Mouse (Mus musculus): ENCODE data around the gene Nme3.

Nme3 gene

GRCm38 (mm10) chr17:24896241-24896992 is at the start of gene Nme3:
TSS of gene Nme3 (plus strand) at chr17:24896500.
- peak; percentile 53 to 72 for DNase-seq (ENCODE audit: low spot score in 2 of 2)

GRCm38 (mm10) chr17:24847386-24847785 is 48.9 kb upstream of the Nme3 start:
- no peak for DNase-seq (ENCODE audit: low spot score in 2 of 2)

GRCm38 (mm10) chr17:24848600-24849031 is 47.7 kb upstream of the Nme3 start:
- no peak for DNase-seq (ENCODE audit: low spot score in 2 of 2)

DNA sequence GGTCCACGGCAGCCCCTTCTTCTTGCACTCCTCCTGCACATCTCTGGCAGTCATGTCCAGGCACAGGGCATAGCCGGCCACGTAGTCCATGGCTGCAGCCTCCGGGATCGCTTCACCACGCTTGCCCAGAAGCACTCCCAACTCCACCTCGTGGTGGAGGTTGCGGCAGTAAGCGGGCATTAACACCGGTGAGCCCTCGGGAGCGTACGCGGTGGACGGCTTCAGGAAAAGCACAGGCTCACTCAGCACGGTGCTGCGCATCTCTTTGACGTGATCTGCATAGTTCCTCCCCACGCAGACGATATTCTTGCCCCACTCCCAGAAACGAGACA is 46.6 kb upstream of the Nme3 start:
- DNase-seq (ENCODE audit: low spot score in 2 of 2), result no peak

- peak; percentile 75 to 91 for DNase-seq (ENCODE audit: low spot score in 2 of 2)
Observed at GRCm38 (mm10) chr17:24850065-24850772, 46.1 kb upstream of the Nme3 start, which contains the start of gene Fahd1. TSS of gene Fahd1 (minus strand) at chr17:24850364.

DNA sequence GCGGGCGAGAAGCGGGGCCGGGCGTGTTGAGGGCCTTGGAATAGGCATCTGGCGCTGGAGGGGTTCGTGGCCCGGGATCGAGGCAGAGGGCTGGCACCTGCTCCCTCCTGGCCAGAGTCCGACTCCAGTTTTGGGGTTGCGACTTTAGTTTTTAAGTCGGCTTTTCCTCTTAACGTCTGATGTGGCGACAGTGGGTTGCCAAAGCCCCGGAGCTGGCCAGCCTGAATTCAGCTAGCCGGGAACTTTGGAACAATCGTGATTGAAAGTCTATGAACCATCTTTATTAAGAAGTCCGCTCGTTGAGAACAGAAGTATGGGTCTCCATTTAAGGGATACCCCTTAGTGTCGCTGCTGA is 45.5 kb upstream of the Nme3 start:
- DNase-seq (ENCODE audit: low spot score in 2 of 2), result no peak

- DNase-seq (ENCODE audit: low spot score in 2 of 2), result no peak
Observed at GRCm38 (mm10) chr17:24851381-24852125, 44.7 kb upstream of the Nme3 start.

DNA sequence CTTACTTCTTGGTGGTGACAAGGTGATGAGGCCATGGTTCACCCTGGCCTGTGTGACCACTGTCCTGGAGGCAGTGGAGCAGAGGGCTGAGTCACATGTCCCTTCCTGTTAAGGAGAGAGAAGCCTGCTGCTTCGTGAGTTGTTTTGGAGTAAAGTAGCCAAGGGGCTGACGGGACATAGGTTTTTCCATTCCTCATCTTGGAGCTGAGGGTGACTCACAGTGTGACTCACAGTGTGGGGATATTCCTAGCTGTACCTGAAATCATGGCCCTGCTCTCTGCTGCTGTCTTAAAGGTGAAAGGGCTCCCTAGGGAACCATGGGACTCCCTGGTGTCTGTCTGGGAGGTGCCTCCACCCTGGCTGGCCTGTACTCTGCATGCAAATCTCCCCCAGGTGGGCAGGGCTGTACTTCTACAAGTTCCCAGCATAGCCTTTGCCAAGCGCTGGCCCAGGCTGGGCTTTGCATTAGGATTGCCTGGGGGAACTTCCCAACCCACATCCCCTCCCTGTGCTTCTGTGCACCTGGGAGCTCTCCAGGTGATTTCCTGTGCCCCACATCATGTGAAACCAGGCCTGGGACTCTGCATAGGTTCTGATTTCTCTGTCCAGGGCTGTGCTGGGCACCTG is 40.3 kb upstream of the Nme3 start:
- peak in 1 of 2 experiments; percentile 12 for DNase-seq (ENCODE audit: low spot score in 2 of 2)

- DNase-seq (ENCODE audit: low spot score in 2 of 2), result peak in 1 of 2 experiments; percentile 6
Observed at GRCm38 (mm10) chr17:24856589-24856988, 39.7 kb upstream of the Nme3 start.

DNA sequence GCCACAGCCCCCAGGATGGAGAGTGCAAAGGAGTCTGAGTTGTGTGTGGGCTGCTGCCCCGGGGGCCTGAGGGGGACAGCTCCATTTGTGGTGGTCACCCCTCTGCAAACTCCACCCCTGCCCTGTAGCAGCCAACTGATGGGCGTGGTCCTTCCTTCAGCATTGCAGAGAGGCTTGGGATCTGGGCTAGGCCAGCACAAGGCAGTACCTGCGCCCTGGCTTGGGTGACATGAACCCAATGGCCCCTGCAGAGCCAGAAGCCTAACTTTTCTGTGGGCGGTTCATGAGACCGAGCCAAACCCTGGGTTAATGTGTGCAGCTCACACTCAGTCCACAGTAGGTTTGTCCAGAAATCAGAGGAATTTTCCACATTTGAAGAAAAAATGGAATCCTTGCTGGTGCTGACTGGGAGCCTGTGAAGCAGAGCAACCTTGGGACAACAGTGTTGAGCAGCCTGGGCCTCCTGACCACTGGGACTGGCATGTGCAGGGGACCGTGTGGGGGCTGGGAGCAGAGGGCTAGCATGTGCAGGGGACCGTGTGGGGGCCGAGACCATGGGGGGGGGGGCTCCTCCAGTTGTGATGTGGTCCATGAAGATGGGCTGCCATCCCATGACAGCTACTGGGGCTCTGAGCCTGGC is 38.3 kb upstream of the Nme3 start:
- DNase-seq (ENCODE audit: low spot score in 2 of 2), result peak in 1 of 2 experiments; percentile 14

DNA sequence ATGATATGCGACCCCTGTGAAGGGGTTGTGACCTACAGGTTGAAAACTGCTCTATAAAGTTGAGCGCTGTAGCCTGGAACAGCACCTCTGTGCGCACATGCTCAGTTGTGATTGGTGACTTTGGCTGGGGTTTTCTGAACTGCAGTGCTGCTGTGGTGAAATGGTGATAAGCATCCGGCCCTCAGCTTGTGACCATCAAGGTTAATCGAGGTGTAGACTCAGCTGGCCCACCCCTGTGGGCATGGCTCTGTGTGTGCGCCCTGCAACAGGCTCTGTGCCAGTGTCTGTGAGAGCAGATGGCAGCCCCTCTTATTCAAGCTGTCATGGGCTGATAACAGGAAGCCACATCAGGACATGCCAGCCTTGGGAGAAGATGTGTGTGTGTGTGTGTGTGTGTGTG is 37.3 kb upstream of the Nme3 start:
- peak; percentile 18 to 25 for DNase-seq (ENCODE audit: low spot score in 2 of 2)

DNA sequence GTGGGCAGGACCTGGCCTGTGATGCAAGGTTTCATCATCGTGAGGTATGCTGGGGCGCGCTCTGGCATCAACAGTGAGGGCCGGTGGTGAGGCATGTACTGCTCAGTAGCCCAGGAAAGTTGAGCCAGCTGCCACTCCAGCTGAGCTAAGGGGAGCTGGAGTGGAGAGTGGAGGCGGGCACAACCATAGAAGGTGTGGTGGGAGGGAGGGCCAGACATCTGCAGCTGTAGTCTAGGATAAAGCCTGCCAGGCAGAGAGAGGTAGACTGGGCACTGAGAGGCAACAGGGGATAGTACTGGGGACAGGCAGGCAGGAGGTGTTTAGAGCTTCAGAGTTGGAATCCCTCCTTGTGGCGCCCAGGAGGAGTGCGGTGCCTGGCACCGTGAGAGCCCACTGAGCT is 36.2 kb upstream of the Nme3 start:
- DNase-seq (ENCODE audit: low spot score in 2 of 2), result no peak

DNA sequence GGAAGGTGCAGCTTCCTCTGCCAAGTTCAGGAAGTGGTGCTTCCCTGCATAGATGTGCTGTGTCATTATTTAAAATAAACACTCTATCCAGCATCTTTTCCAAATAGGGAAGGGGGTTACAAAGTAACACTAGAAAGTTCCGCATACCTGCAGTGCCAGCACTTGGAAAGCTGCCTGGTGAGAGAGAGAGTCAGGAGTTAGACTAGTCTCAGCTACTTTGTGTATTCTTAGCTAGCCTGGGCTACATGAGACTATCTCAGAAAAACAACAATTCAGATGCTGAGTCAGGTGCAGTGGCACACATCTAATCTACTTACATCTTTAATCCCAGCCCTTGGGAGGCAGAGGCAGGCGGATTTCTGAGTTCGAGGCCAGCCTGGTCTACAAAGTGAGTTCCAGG is 34.5 kb upstream of the Nme3 start:
- DNase-seq (ENCODE audit: low spot score in 2 of 2), result no peak

DNA sequence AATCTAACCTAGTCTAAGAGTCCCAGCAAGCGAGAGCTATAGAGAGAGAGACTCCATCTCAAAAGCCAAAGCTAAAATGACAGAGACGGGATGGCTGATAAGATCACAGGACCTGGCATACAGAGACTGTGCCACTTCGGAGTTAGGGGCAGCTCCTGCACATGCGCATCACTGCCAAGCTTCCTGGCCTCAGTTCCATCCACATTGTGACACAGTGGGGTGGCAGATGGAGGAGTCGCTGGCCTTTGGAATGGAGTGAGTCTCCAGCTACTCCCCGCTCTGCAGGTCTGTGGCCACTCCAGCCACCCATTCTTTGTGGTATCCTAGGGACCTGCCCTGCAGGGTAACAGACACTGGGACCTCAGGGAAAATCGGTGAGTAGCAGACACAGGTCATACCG is 30.5 kb upstream of the Nme3 start, which contains the start of gene Igfals:
Igfals (plus strand) TSS at position 222 of the 400 bp plus-strand sequence.
- DNase-seq (ENCODE audit: low spot score in 2 of 2), result no peak

GRCm38 (mm10) chr17:24867914-24868313 is 28.4 kb upstream of the Nme3 start:
- no peak for DNase-seq (ENCODE audit: low spot score in 2 of 2)

DNA sequence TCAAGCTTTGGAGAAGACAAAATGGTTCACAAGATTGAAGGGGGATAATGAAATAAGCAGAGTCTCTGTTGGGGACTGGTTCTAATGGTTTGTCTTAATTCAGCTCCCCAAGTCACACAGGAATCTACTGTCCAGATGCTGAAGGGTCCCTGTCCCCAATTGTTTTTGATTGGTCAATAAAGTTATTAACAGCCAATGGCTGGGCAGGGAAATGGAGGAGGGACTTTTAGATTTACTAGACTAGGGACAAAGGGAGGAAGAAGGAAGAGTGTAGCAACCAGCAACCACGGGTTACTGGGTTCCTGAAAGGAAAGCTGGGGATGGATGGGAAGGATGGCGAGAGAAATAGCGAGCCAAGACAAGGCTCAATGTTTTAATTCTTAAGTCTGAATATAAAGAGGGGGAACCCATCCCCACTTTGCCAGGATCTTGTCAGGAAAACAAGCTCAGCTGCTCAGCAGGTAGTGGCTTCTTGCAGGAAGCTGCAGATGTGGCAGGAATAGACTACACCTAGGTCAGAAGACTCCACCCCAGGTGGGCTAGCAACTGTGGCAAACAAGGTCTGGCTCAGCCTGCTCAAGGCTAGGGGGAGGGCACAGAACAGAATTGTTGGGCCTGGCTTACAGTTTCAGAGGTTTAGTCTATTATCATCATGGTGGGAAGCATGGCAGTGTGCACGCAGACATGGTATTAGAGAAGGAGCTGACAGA is 22.4 kb upstream of the Nme3 start:
- no peak for DNase-seq (ENCODE audit: low spot score in 2 of 2)

DNA sequence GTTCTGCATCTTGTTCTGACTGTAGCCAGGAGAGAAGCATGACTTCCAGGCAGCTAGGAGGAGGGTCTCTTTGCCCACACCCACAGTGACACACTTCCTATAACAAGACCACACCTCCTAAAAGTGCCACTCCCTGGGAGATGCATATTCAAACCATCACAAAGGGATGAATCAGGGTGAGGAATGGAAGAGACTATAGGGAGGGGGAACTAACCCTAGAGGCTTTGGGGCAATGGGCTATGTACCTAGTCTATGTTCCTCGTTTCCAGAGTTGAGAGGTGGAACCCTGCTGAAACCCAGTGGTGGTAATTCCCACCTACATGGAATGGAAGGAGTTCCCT is 21.9 kb upstream of the Nme3 start:
- no peak for DNase-seq (ENCODE audit: low spot score in 2 of 2)

- no peak for DNase-seq (ENCODE audit: low spot score in 2 of 2)
Observed at GRCm38 (mm10) chr17:24874989-24875388, 21.3 kb upstream of the Nme3 start.

- no peak for DNase-seq (ENCODE audit: low spot score in 2 of 2)
Observed at GRCm38 (mm10) chr17:24877336-24878116, 18.8 kb upstream of the Nme3 start.

GRCm38 (mm10) chr17:24878117-24878397 is 18.2 kb upstream of the Nme3 start:
- DNase-seq (ENCODE audit: low spot score in 2 of 2), result no peak

Data from cerebellum, postnatal 4 days (tissue).